Mouse (Mus musculus) heart, postnatal 0 days (tissue): ENCODE measurements around the gene Sec24a.

Experiments
- CTCF ChIP-seq: IDR thresholded peaks from 2 replicates; pipeline ENCODE4 v1.5.1; 2016; ENCODE audit warnings: antibody characterized with exemption, control low read depth, low read depth
- EP300 ChIP-seq: IDR thresholded peaks from 2 replicates; pipeline ENCODE4 v1.6.1; 2016; ENCODE audit warnings: antibody characterized with exemption, low read depth

GRCm38 (mm10) chr11:51755621-51756311 is 7.7 kb downstream of the Sec24a start:
- TF ChIP-seq CTCF (no peak), EP300 (no peak)
